Mouse (Mus musculus): Measurements from ENCODE around the gene Ifrd2. TPM values are rescaled to one million over a fixed set of nuclear protein-coding genes. Genes with fewer than 3 reads are reported as not detected.

Ifrd2 gene
- total RNA-seq, 2 experiments from 2014 or later, result 33.5 to 42.7 TPM

GRCm38 (mm10) chr9:107612191-107612944 lies 24.9 kb downstream of the Ifrd2 start:
- intact Hi-C loops (cut with DNase I; ENCODE audit: low total_unique reads), result no loop called here
- peak; percentile 99 for DNase-seq

- peak; percentile 41 for DNase-seq
- intact Hi-C loops (cut with DNase I; ENCODE audit: low total_unique reads), result no loop called here
These were observed 25.6 kb downstream of the Ifrd2 start for GRCm38 (mm10) chr9:107612945-107613569.

GRCm38 (mm10) chr9:107615035-107615434 lies 27.6 kb downstream of the Ifrd2 start:
- intact Hi-C loops (cut with DNase I; ENCODE audit: low total_unique reads), result no loop called here
- DNase-seq, result peak; percentile 16

GRCm38 (mm10) chr9:107617461-107617860 lies 30.0 kb downstream of the Ifrd2 start:
- intact Hi-C loops (cut with DNase I; ENCODE audit: low total_unique reads), result no loop called here
- DNase-seq, result no peak

GRCm38 (mm10) chr9:107618098-107618497 lies 30.7 kb downstream of the Ifrd2 start:
- intact Hi-C loops (cut with DNase I; ENCODE audit: low total_unique reads), result no loop called here
- no peak for DNase-seq

- no peak for DNase-seq
These were observed 31.5 kb downstream of the Ifrd2 start for GRCm38 (mm10) chr9:107618778-107619545.

GRCm38 (mm10) chr9:107619546-107619879 lies 32.1 kb downstream of the Ifrd2 start:
- DNase-seq, result no peak
- intact Hi-C loops (cut with DNase I; ENCODE audit: low total_unique reads), result no loop called here

More at GRCm38 (mm10) chr9:107618778-107619545, 31.5 kb downstream of the Ifrd2 start:
- intact Hi-C loops (cut with DNase I; ENCODE audit: low total_unique reads), result no loop called here

GRCm38 (mm10) chr9:107620954-107621353 lies 33.5 kb downstream of the Ifrd2 start:
- intact Hi-C loops (cut with DNase I; ENCODE audit: low total_unique reads), result no loop called here
- DNase-seq, result no peak

GRCm38 (mm10) chr9:107624539-107624938 lies 37.1 kb downstream of the Ifrd2 start:
- intact Hi-C loops (cut with DNase I; ENCODE audit: low total_unique reads), result no loop called here
- DNase-seq, result no peak

GRCm38 (mm10) chr9:107624951-107625350 lies 37.5 kb downstream of the Ifrd2 start:
- DNase-seq, result no peak
- intact Hi-C loops (cut with DNase I; ENCODE audit: low total_unique reads), result no loop called here

GRCm38 (mm10) chr9:107625351-107626128 lies 38.1 kb downstream of the Ifrd2 start:
- no peak for DNase-seq

GRCm38 (mm10) chr9:107626158-107626843 lies 38.9 kb downstream of the Ifrd2 start:
- intact Hi-C loops (cut with DNase I; ENCODE audit: low total_unique reads), result no loop called here
- no peak for DNase-seq

More at GRCm38 (mm10) chr9:107625351-107626128, 38.1 kb downstream of the Ifrd2 start:
- intact Hi-C loops (cut with DNase I; ENCODE audit: low total_unique reads), result no loop called here

- intact Hi-C loops (cut with DNase I; ENCODE audit: low total_unique reads), result no loop called here
- peak; percentile 88 for DNase-seq
These were observed 39.4 kb downstream of the Ifrd2 start for GRCm38 (mm10) chr9:107626844-107627277.

- intact Hi-C loops (cut with DNase I; ENCODE audit: low total_unique reads), result no loop called here
- no peak for DNase-seq
These were observed 40.2 kb downstream of the Ifrd2 start for GRCm38 (mm10) chr9:107627387-107628255.

- intact Hi-C loops (cut with DNase I; ENCODE audit: low total_unique reads), result no loop called here
- DNase-seq, result peak; percentile 59
These were observed 41.4 kb downstream of the Ifrd2 start for GRCm38 (mm10) chr9:107628721-107629410.

- intact Hi-C loops (cut with DNase I; ENCODE audit: low total_unique reads), result no loop called here
- DNase-seq, result no peak
These were observed 41.9 kb downstream of the Ifrd2 start for GRCm38 (mm10) chr9:107629411-107629730.

- intact Hi-C loops (cut with DNase I; ENCODE audit: low total_unique reads), result no loop called here
- no peak for DNase-seq
These were observed 42.5 kb downstream of the Ifrd2 start for GRCm38 (mm10) chr9:107629901-107630425.
